ENCODE assay signal across 8 mouse cellular contexts in the genomic region with DNA sequence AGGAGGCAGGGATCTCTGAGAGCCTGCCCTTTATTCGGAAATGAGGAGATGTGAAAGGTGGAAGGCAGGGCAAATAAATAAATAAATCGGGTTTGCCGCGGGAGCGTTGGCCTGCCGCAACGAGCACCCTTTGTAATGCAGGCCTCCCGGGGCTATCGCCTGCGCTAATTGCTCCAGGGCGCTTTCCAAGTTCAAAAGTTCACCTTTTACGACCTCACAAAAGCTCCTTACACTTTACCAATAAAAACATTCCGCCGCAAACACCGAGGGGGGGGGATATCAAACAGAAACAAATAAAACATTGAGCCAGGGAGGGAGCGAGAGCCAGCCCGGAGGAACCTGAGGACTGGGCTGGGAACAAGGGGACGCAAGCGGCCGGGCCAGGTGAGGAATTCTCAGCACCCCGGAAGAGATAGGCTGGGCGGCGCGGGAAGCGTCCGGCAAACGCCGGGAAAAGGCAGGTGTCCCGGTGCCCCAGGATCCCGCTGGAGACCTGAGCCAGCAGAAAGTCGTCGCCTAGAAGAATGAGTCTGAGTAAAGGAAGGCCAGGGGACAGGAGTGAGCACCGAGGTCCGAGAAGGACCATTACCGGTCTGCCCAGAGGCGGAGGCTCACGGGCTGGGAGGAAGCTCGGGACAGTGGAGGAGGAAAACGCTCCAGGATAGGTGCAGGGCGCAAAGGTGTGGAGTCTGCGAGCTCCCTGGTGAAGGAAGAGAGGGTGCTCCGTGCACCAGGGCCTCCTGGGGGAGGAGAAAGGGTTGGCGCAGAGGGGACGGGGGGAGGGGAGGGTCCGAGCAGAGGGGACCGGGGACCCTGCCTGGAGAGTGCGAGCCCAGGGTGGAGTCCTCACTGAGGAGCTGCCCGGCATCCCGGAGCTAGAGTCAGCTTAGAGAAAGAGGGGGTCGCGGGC. TPM values are rescaled to one million over a fixed set of nuclear protein-coding genes. Genes with fewer than 3 reads are reported as not detected.
DNase-seq lines count a peak whose midpoint lies in the region; ATAC-seq and TF ChIP-seq lines count a peak whose summit lies in the region.

No protein-coding gene starts in this region.

- no peak for TF ChIP-seq EP300 in heart, adult 2 months (IDR thresholded peaks at IDR 0.05; ENCODE audit: insufficient read depth, low read depth, low read length)
- TF ChIP-seq EP300 in MEL (IDR thresholded peaks at IDR 0.05; ENCODE audit: low read depth in 1 of 2, low read length in 2 of 2): no peak

- ATAC-seq in embryonic facial prominence, embryonic 13.5 days (ENCODE audit: insufficient number of reproducible peaks, insufficient read depth, low FRiP score, low TSS enrichment, low read depth): peak; percentile 54; the same call in 1 of the 2 replicates
- peak; percentile 75 for ATAC-seq in hindbrain, embryonic 16.5 days
- peak; percentile 42 for ATAC-seq in liver, embryonic 11.5 days (replicated peaks; ENCODE audit: low FRiP score)
- peak; percentile 78 for ATAC-seq in neural tube, embryonic 12.5 days (ENCODE audit: low FRiP score, low read depth)

- H3K9me3 ChIP-seq in MEL (replicated peaks; ENCODE audit: insufficient read depth, low read length): no peaks in the 10 kb centered on the region
- H3K9me3 ChIP-seq in embryonic facial prominence, embryonic 13.5 days: no peaks in the 10 kb centered on the region
- no peaks in the 10 kb centered on the region for H3K9me3 ChIP-seq in hindbrain, embryonic 16.5 days (ENCODE audit: control insufficient read depth, low read length)
- no peaks in the 10 kb centered on the region for H3K9me3 ChIP-seq in liver, embryonic 11.5 days (ENCODE audit: control insufficient read depth, low read length)
- H3K9me3 ChIP-seq in neural tube, embryonic 12.5 days: no peaks in the 10 kb centered on the region

- peak overlapping the region; percentile 70 for H3K9ac ChIP-seq in heart, adult 2 months (ENCODE audit: low read depth, low read length)
- H3K9ac ChIP-seq in MEL (ENCODE audit: control insufficient read depth, low read depth, low read length, poor library complexity, severe bottlenecking): peak overlapping the region; percentile 89
- peak overlapping the region; percentile 76 for H3K9ac ChIP-seq in embryonic facial prominence, embryonic 13.5 days
- H3K9ac ChIP-seq in hindbrain, embryonic 16.5 days (ENCODE audit: low read depth, low read length): peak overlapping the region; percentile 67
- peak overlapping the region; percentile 60 for H3K9ac ChIP-seq in liver, embryonic 11.5 days (ENCODE audit: low read depth, low read length)
- H3K9ac ChIP-seq in neural tube, embryonic 12.5 days: peak overlapping the region; percentile 78

- H3K79me2 ChIP-seq in heart, adult 2 months (replicated peaks; ENCODE audit: control insufficient read depth, insufficient read depth, low read length): no peaks in the 10 kb centered on the region
- peaks cover 14% of the 10 kb centered on the region for H3K79me2 ChIP-seq in MEL (ENCODE audit: control insufficient read depth, insufficient read depth, low read length, poor library complexity)

- H3K36me3 ChIP-seq in heart, adult 2 months (ENCODE audit: control insufficient read depth, insufficient read depth, low read length): no peaks in the 10 kb centered on the region
- H3K36me3 ChIP-seq in MEL (ENCODE audit: control insufficient read depth in 1 of 2, insufficient read depth in 2 of 2, low read length in 2 of 2): peaks cover 0 to 11% of the 10 kb centered on the region in 2 experiments; a peak in 2 of 4 replicates
- no peaks in the 10 kb centered on the region for H3K36me3 ChIP-seq in embryonic facial prominence, embryonic 13.5 days
- H3K36me3 ChIP-seq in hindbrain, embryonic 16.5 days (ENCODE audit: control insufficient read depth, insufficient read depth, low read length): no peaks in the 10 kb centered on the region
- no peaks in the 10 kb centered on the region for H3K36me3 ChIP-seq in liver, embryonic 11.5 days (ENCODE audit: control insufficient read depth, insufficient read depth, low read length)
- H3K36me3 ChIP-seq in neural tube, embryonic 12.5 days: no peaks in the 10 kb centered on the region

- no peaks in the 10 kb centered on the region for H3K4me1 ChIP-seq in heart, adult 2 months (ENCODE audit: control insufficient read depth, insufficient read depth, low read length)
- H3K4me1 ChIP-seq in MEL (ENCODE audit: control insufficient read depth in 1 of 2, insufficient read depth in 2 of 2, low read length in 2 of 2): peaks cover 0 to 9% of the 10 kb centered on the region in 2 experiments; a peak in 1 of 4 replicates
- peaks cover 18% of the 10 kb centered on the region for H3K4me1 ChIP-seq in embryonic facial prominence, embryonic 13.5 days
- H3K4me1 ChIP-seq in hindbrain, embryonic 16.5 days (ENCODE audit: control insufficient read depth, insufficient read depth, low read depth, low read length): peaks cover 18% of the 10 kb centered on the region
- H3K4me1 ChIP-seq in liver, embryonic 11.5 days (replicated peaks; ENCODE audit: control insufficient read depth, insufficient read depth, low read length): peaks cover 6% of the 10 kb centered on the region; the same call in 1 of the 2 replicates
- peaks cover 19% of the 10 kb centered on the region for H3K4me1 ChIP-seq in neural tube, embryonic 12.5 days

- intact Hi-C loops in heart, adult 2 months (cut with DNase I): loop anchor here (2.0 kb wide), 1 partner anchor 141 kb away; no protein-coding TSS in a partner anchor
- intact Hi-C loops in heart, postnatal 36 days (cut with DNase I): loop anchor here (5.0 to 10.0 kb wide), 3 partner anchors 142 to 299 kb away; partner anchors contain the start of genes Golga1, Ppp6c and Scai

- TF ChIP-seq CTCF in heart, adult 2 months (IDR thresholded peaks at IDR 0.05): no peak
- TF ChIP-seq CTCF in MEL (IDR thresholded peaks at IDR 0.05 in 2 of 3, conservative IDR thresholded peaks at IDR 0.05 in 1 of 3; ENCODE audit: control insufficient read depth in 1 of 3, insufficient read depth in 1 of 3, low read depth in 2 of 3, low read length in 3 of 3, poor library complexity in 1 of 3, severe bottlenecking in 1 of 3): no peak

- 3% methylated on average over 49 of the region's 51 CpGs for WGBS in heart, adult 2 months
- under 1% methylated on average over 51 of the region's 51 CpGs for WGBS in embryonic facial prominence, embryonic 13.5 days
- under 1% methylated on average over 45 of the region's 51 CpGs for WGBS in hindbrain, embryonic 16.5 days
- under 1% methylated on average over 50 of the region's 51 CpGs for WGBS in liver, embryonic 11.5 days
- WGBS in neural tube, embryonic 12.5 days: under 1% methylated on average over 51 of the region's 51 CpGs

- H3K27ac ChIP-seq in heart, adult 2 months: peak overlapping the region; percentile 82
- no peak overlapping the region for H3K27ac ChIP-seq in MEL (ENCODE audit: control insufficient read depth, low read depth, low read length)
- no peak overlapping the region for H3K27ac ChIP-seq in embryonic facial prominence, embryonic 13.5 days
- peak overlapping the region; percentile 16; the same call in 1 of the 2 replicates for H3K27ac ChIP-seq in hindbrain, embryonic 16.5 days (ENCODE audit: low read depth, low read length)
- no peak overlapping the region for H3K27ac ChIP-seq in liver, embryonic 11.5 days (ENCODE audit: low read depth, low read length)
- H3K27ac ChIP-seq in neural tube, embryonic 12.5 days: peak overlapping the region; percentile 53

- peak overlapping the region; percentile 80 for H3K4me3 ChIP-seq in heart, adult 2 months
- peak overlapping the region; percentile 64 to 84 for H3K4me3 ChIP-seq in MEL (ENCODE audit: control insufficient read depth in 1 of 2, insufficient read depth in 1 of 2, low read depth in 2 of 2, low read length in 2 of 2)
- peak overlapping the region; percentile 83 for H3K4me3 ChIP-seq in embryonic facial prominence, embryonic 13.5 days
- H3K4me3 ChIP-seq in hindbrain, embryonic 16.5 days (ENCODE audit: low read length): peak overlapping the region; percentile 60
- H3K4me3 ChIP-seq in liver, embryonic 11.5 days (ENCODE audit: low read depth, low read length): peak overlapping the region; percentile 75
- H3K4me3 ChIP-seq in neural tube, embryonic 12.5 days: peak overlapping the region; percentile 86

- H3K4me2 ChIP-seq in embryonic facial prominence, embryonic 13.5 days: peak overlapping the region; percentile 99
- H3K4me2 ChIP-seq in hindbrain, embryonic 16.5 days (ENCODE audit: low read length): peak overlapping the region; percentile 96
- H3K4me2 ChIP-seq in liver, embryonic 11.5 days: peak overlapping the region; percentile 95
- H3K4me2 ChIP-seq in neural tube, embryonic 12.5 days (replicated peaks): peak overlapping the region; percentile 91

- TF ChIP-seq RAD21 in MEL (IDR thresholded peaks at IDR 0.05; ENCODE audit: low read depth, low read length): no peak

- TF ChIP-seq POLR2A in heart, adult 2 months (IDR thresholded peaks at IDR 0.05; ENCODE audit: insufficient read depth, low read depth, low read length): no peak
- no peak for TF ChIP-seq POLR2A in MEL (IDR thresholded peaks at IDR 0.05; ENCODE audit: control insufficient read depth in 1 of 2, insufficient read depth in 1 of 2, low read depth in 1 of 2, low read length in 2 of 2, poor library complexity in 1 of 2)

- DNase-seq in heart, adult 2 months: peak; percentile 24 to 52
- DNase-seq in heart, postnatal 36 days: no peak
- peak; percentile 57 for DNase-seq in MEL (ENCODE audit: low read depth, low spot score)
- peak; percentile 63 for DNase-seq in liver, embryonic 11.5 days (ENCODE audit: low spot score)
- DNase-seq in frontal cortex, postnatal 10 days (ENCODE audit: low spot score in 2 of 2): no peak

- no peaks in the 10 kb centered on the region for H3K27me3 ChIP-seq in heart, adult 2 months (ENCODE audit: control insufficient read depth, insufficient read depth, low read length)
- no peaks in the 10 kb centered on the region for H3K27me3 ChIP-seq in MEL (ENCODE audit: control insufficient read depth in 1 of 2, insufficient read depth in 2 of 2, low read length in 2 of 2)
- H3K27me3 ChIP-seq in embryonic facial prominence, embryonic 13.5 days: peaks cover 18% of the 10 kb centered on the region
- peaks cover under 1% of the 10 kb centered on the region; the same call in 1 of the 2 replicates for H3K27me3 ChIP-seq in hindbrain, embryonic 16.5 days (replicated peaks; ENCODE audit: control insufficient read depth, insufficient read depth, low read length)
- H3K27me3 ChIP-seq in liver, embryonic 11.5 days (replicated peaks; ENCODE audit: control insufficient read depth, insufficient read depth, low read length): peaks cover 9% of the 10 kb centered on the region
- no peaks in the 10 kb centered on the region for H3K27me3 ChIP-seq in neural tube, embryonic 12.5 days (replicated peaks)

RNA-seq across cellular contexts. Expression of gene Nr6a1, which starts 2.1 kb away (rescaled TPM):
- 1 to 10 TPM; 1.2 to 1.4 TPM for total RNA-seq in heart, adult 2 months (2021)
- 1.3 and 2.0 TPM in 2 replicates for polyA plus RNA-seq in heart, adult 2 months (2012; rRNA removed)
- 1 to 10 TPM; 1.6 to 1.8 TPM for total RNA-seq in heart, postnatal 36 days (2021)
- total RNA-seq in MEL (2012; rRNA removed): 5.0 and 5.3 TPM in 2 replicates
- 10 to 100 TPM; 10.2 to 22.8 TPM for polyA plus RNA-seq in MEL (2012; ENCODE audit: insufficient read depth in 1 of 2, insufficient read length in 2 of 2, low read depth in 1 of 2, low replicate concordance in 2 of 2, missing spikeins in 1 of 2)
- 1.3 and 1.5 TPM in 2 replicates for polyA plus RNA-seq in embryonic facial prominence, embryonic 13.5 days (2015; fragmentation: Nextera tagmentation; extraction: Ambion mirVana)
- polyA plus RNA-seq in hindbrain, embryonic 16.5 days (2015; fragmentation: Nextera tagmentation; extraction: Ambion mirVana): 1.8 and 2.4 TPM in 2 replicates
- 3.3 and 5.1 TPM in 2 replicates for polyA plus RNA-seq in liver, embryonic 11.5 days (2014; fragmentation: Nextera tagmentation; extraction: Ambion mirVana)
- polyA plus RNA-seq in neural tube, embryonic 12.5 days (2016; fragmentation: Nextera tagmentation; extraction: Ambion mirVana): 4.2 and 5.2 TPM in 2 replicates

RNA-seq across cellular contexts. Expression of gene Olfml2a, which starts 6.4 kb away (rescaled TPM):
- total RNA-seq in heart, adult 2 months (2021): 1 to 10 TPM; 3.0 to 3.8 TPM
- 2.9 and 6.6 TPM in 2 replicates for polyA plus RNA-seq in heart, adult 2 months (2012; rRNA removed)
- total RNA-seq in heart, postnatal 36 days (2021): 1 to 10 TPM; 4.5 to 4.6 TPM
- total RNA-seq in MEL (2012; rRNA removed): 0.12 and 0.13 TPM in 2 replicates
- under 1 TPM in 1 of 2 experiments, not detected in 1; 0.33 TPM for polyA plus RNA-seq in MEL (2012; ENCODE audit: insufficient read depth in 1 of 2, insufficient read length in 2 of 2, low read depth in 1 of 2, low replicate concordance in 2 of 2, missing spikeins in 1 of 2)
- polyA plus RNA-seq in embryonic facial prominence, embryonic 13.5 days (2015; fragmentation: Nextera tagmentation; extraction: Ambion mirVana): 9.0 and 9.6 TPM in 2 replicates
- 4.4 and 6.9 TPM in 2 replicates for polyA plus RNA-seq in hindbrain, embryonic 16.5 days (2015; fragmentation: Nextera tagmentation; extraction: Ambion mirVana)
- 0.38 and 0.75 TPM in 2 replicates for polyA plus RNA-seq in liver, embryonic 11.5 days (2014; fragmentation: Nextera tagmentation; extraction: Ambion mirVana)
- 4.4 and 5.3 TPM in 2 replicates for polyA plus RNA-seq in neural tube, embryonic 12.5 days (2016; fragmentation: Nextera tagmentation; extraction: Ambion mirVana)

Comparison
In these comparisons a context has a peak if more than half of its experiments do, and no peak if none do; other contexts are left out.
1. DNase-seq: peak in heart, adult 2 months (2 of 2), MEL (single experiment) and liver, embryonic 11.5 days (single experiment); none in heart, postnatal 36 days (0 of 2) and frontal cortex, postnatal 10 days (0 of 2).
2. H3K27ac ChIP-seq: peak in heart, adult 2 months (single experiment), hindbrain, embryonic 16.5 days (single experiment) and neural tube, embryonic 12.5 days (single experiment); none in MEL (single experiment), embryonic facial prominence, embryonic 13.5 days (single experiment) and liver, embryonic 11.5 days (single experiment).
3. Peak in every context shown above with its lines, with median percentiles within 50 percentile points of each other: H3K4me3 ChIP-seq, H3K9ac ChIP-seq, ATAC-seq and H3K4me2 ChIP-seq.